Mouse (Mus musculus): ENCODE results near the gene Slc38a3.
A peak's percentile ranks its signal among the peaks of the same experiment; 100 is the strongest.

Slc38a3 gene

GRCm38 (mm10) chr9:107669480-107669945, at the start of gene Slc38a3:
Slc38a3 (minus strand) TSS chr9:107669530.
- DNase-seq, result peak; percentile 33 to 45

GRCm38 (mm10) chr9:107716951-107717350, 47.6 kb upstream of the Slc38a3 start:
- DNase-seq, result no peak

GRCm38 (mm10) chr9:107715632-107716031, 46.3 kb upstream of the Slc38a3 start:
- no peak for DNase-seq

GRCm38 (mm10) chr9:107714221-107714952, 45.1 kb upstream of the Slc38a3 start:
- DNase-seq, result peak; percentile 53 to 58

GRCm38 (mm10) chr9:107709697-107710483, 40.6 kb upstream of the Slc38a3 start, which contains the start of gene Sema3f:
Sema3f (minus strand) TSS chr9:107710475.
- DNase-seq, result peak; percentile 81 to 85

- DNase-seq, result no peak
Measured at GRCm38 (mm10) chr9:107709096-107709696, 39.9 kb upstream of the Slc38a3 start.

- no peak for DNase-seq
Measured at GRCm38 (mm10) chr9:107708439-107709095, 39.2 kb upstream of the Slc38a3 start.

- DNase-seq, result no peak
Measured at GRCm38 (mm10) chr9:107707701-107708438, 38.5 kb upstream of the Slc38a3 start.

- no peak for DNase-seq
Measured at GRCm38 (mm10) chr9:107706781-107707211, 37.5 kb upstream of the Slc38a3 start.

GRCm38 (mm10) chr9:107703337-107704122, 34.2 kb upstream of the Slc38a3 start:
- DNase-seq, result no peak

- no peak for DNase-seq
Measured at GRCm38 (mm10) chr9:107702606-107703185, 33.4 kb upstream of the Slc38a3 start.

GRCm38 (mm10) chr9:107701594-107701993, 32.3 kb upstream of the Slc38a3 start:
- DNase-seq, result peak; percentile 66 to 67

GRCm38 (mm10) chr9:107700114-107700571, 30.8 kb upstream of the Slc38a3 start:
- DNase-seq, result no peak

- DNase-seq, result no peak
Measured at GRCm38 (mm10) chr9:107699376-107699980, 30.1 kb upstream of the Slc38a3 start.

GRCm38 (mm10) chr9:107698611-107699190, 29.4 kb upstream of the Slc38a3 start:
- peak in 1 of 2 experiments; percentile 50 for DNase-seq

- no peak for DNase-seq
Measured at GRCm38 (mm10) chr9:107697811-107698521, 28.6 kb upstream of the Slc38a3 start.

- DNase-seq, result peak; percentile 25 to 57
Measured at GRCm38 (mm10) chr9:107696845-107697610, 27.7 kb upstream of the Slc38a3 start.

GRCm38 (mm10) chr9:107696106-107696479, 26.8 kb upstream of the Slc38a3 start:
- no peak for DNase-seq

Data from kidney, adult 8-10 months (tissue).